Comparison of ENCODE assay signal across 13 mouse cellular contexts in genomic region chr5:146318051-146318450, GRCm38 (mm10).
DNase-seq lines count a peak whose midpoint lies in the region; ATAC-seq and TF ChIP-seq lines count a peak whose summit lies in the region.
"Had no signal": no experiment of that assay in that cellular context is flagged by ENCODE, and none has a peak within 500 bp of the region (broad histone marks: within the 10 kb centered on the region; RNA-seq: fewer than 3 reads in every experiment).

No protein-coding gene starts in this region.

- no peaks in the 10 kb centered on the region for H3K36me3 ChIP-seq in embryonic facial prominence, embryonic 11.5 days (replicated peaks; ENCODE audit: control insufficient read depth, insufficient read depth, low read depth, low read length)
- H3K36me3 ChIP-seq in embryonic facial prominence, embryonic 10.5 days (replicated peaks) = no peaks in the 10 kb centered on the region
- H3K36me3 ChIP-seq in limb, embryonic 14.5 days (ENCODE audit: control insufficient read depth, insufficient read depth, low read length) = no peaks in the 10 kb centered on the region
- no peaks in the 10 kb centered on the region for H3K36me3 ChIP-seq in midbrain, embryonic 10.5 days
- H3K36me3 ChIP-seq: midbrain, embryonic 15.5 days had no signal

- no peaks in the 10 kb centered on the region for H3K27me3 ChIP-seq in embryonic facial prominence, embryonic 11.5 days (ENCODE audit: control insufficient read depth, insufficient read depth, low read length)
- H3K27me3 ChIP-seq in embryonic facial prominence, embryonic 10.5 days (replicated peaks; ENCODE audit: low read depth, poor library complexity, severe bottlenecking) = no peaks in the 10 kb centered on the region
- H3K27me3 ChIP-seq in limb, embryonic 14.5 days (ENCODE audit: control insufficient read depth, insufficient read depth, low read length) = no peaks in the 10 kb centered on the region
- H3K27me3 ChIP-seq in midbrain, embryonic 10.5 days (ENCODE audit: low read depth, poor library complexity, severe bottlenecking) = no peaks in the 10 kb centered on the region
- H3K27me3 ChIP-seq: midbrain, embryonic 15.5 days had no signal

- TF ChIP-seq POLR2A in limb, embryonic 14.5 days (IDR thresholded peaks at IDR 0.05; ENCODE audit: borderline replicate concordance, extremely low read depth, insufficient read depth, insufficient read length) = no peak

- no peak for ATAC-seq in embryonic facial prominence, embryonic 11.5 days (replicated peaks; ENCODE audit: insufficient number of reproducible peaks, low FRiP score, low TSS enrichment, low read depth)
- ATAC-seq in limb, embryonic 14.5 days (ENCODE audit: low FRiP score, low read depth) = no peak; the same call in 1 of the 2 replicates
- ATAC-seq: midbrain, embryonic 15.5 days had no signal

- H3K9me3 ChIP-seq in embryonic facial prominence, embryonic 11.5 days (replicated peaks; ENCODE audit: control insufficient read depth, low read length) = no peaks in the 10 kb centered on the region
- no peaks in the 10 kb centered on the region for H3K9me3 ChIP-seq in embryonic facial prominence, embryonic 10.5 days
- H3K9me3 ChIP-seq in limb, embryonic 14.5 days (ENCODE audit: control insufficient read depth, low read length) = no peaks in the 10 kb centered on the region
- H3K9me3 ChIP-seq in midbrain, embryonic 10.5 days (replicated peaks) = no peaks in the 10 kb centered on the region
- H3K9me3 ChIP-seq: midbrain, embryonic 15.5 days had no signal

- no peak overlapping the region for H3K4me2 ChIP-seq in embryonic facial prominence, embryonic 11.5 days (ENCODE audit: low read depth, low read length)
- 0 out of 2 replicates have a peak overlapping the region, but pooled peaks have one; percentile 3 for H3K4me2 ChIP-seq in limb, embryonic 14.5 days (replicated peaks; ENCODE audit: low read depth, low read length, severe bottlenecking)
- H3K4me2 ChIP-seq: midbrain, embryonic 15.5 days had no signal

- 61% methylated on average over 5 of the region's 5 CpGs for WGBS in embryonic facial prominence, embryonic 11.5 days
- 71% methylated on average over 5 of the region's 5 CpGs for WGBS in embryonic facial prominence, embryonic 10.5 days
- whole genome bisulfite sequencing in limb, embryonic 14.5 days = 23% methylated on average over 5 of the region's 5 CpGs
- WGBS in midbrain, embryonic 10.5 days = 85% methylated on average over 5 of the region's 5 CpGs

- H3K4me1 ChIP-seq in embryonic facial prominence, embryonic 11.5 days (ENCODE audit: control insufficient read depth, insufficient read depth, low read length) = no peaks in the 10 kb centered on the region
- peaks cover 39% of the 10 kb centered on the region for H3K4me1 ChIP-seq in embryonic facial prominence, embryonic 10.5 days
- H3K4me1 ChIP-seq in limb, embryonic 14.5 days (ENCODE audit: control insufficient read depth, insufficient read depth, low read length) = peaks cover 51% of the 10 kb centered on the region
- H3K4me1 ChIP-seq in midbrain, embryonic 10.5 days = peaks cover 5% of the 10 kb centered on the region; the same call in 1 of the 2 replicates

- DNase-seq in embryonic facial prominence, embryonic 11.5 days (ENCODE audit: low spot score) = peak; percentile 38
- DNase-seq in embryonic facial prominence, embryonic 10.5 days (ENCODE audit: low spot score) = no peak
- DNase-seq in urinary bladder, postnatal 14 days (ENCODE audit: low spot score) = peak; percentile 43
- DNase-seq in urinary bladder, postnatal 25 days (ENCODE audit: low spot score) = no peak
- DNase-seq in limb, embryonic 14.5 days (ENCODE audit: low spot score) = peak; percentile 22
- no peak for DNase-seq in midbrain, embryonic 10.5 days (ENCODE audit: low spot score)
- no peak for DNase-seq in MN1 (ENCODE audit: low spot score)
- DNase-seq in lung, adult 18-20 months = no peak
- DNase-seq: cerebellum, adult 9-11 months; spleen, adult 18-20 months; thymus, postnatal 4 days had no signal

- H3K27ac ChIP-seq in embryonic facial prominence, embryonic 11.5 days (replicated peaks; ENCODE audit: low read depth, low read length) = no peak overlapping the region
- no peak overlapping the region for H3K27ac ChIP-seq in embryonic facial prominence, embryonic 10.5 days (replicated peaks)
- no peak overlapping the region; the same call in 1 of the 2 replicates for H3K27ac ChIP-seq in limb, embryonic 14.5 days (replicated peaks; ENCODE audit: low read depth, low read length)
- H3K27ac ChIP-seq in midbrain, embryonic 10.5 days (replicated peaks) = no peak overlapping the region
- H3K27ac ChIP-seq: layer of hippocampus, adult 2 months; midbrain, embryonic 15.5 days had no signal

- H3K9ac ChIP-seq in embryonic facial prominence, embryonic 11.5 days (replicated peaks; ENCODE audit: low read length) = no peak overlapping the region
- no peak overlapping the region for H3K9ac ChIP-seq in limb, embryonic 14.5 days (ENCODE audit: low read depth, low read length, severe bottlenecking)
- H3K9ac ChIP-seq: midbrain, embryonic 15.5 days had no signal

- no peak overlapping the region for H3K4me3 ChIP-seq in embryonic facial prominence, embryonic 11.5 days (ENCODE audit: low read depth, low read length)
- no peak overlapping the region for H3K4me3 ChIP-seq in embryonic facial prominence, embryonic 10.5 days
- H3K4me3 ChIP-seq in limb, embryonic 14.5 days (replicated peaks; ENCODE audit: low read length) = no peak overlapping the region
- H3K4me3 ChIP-seq in midbrain, embryonic 10.5 days = no peak overlapping the region
- H3K4me3 ChIP-seq: layer of hippocampus, adult 2 months; midbrain, embryonic 15.5 days had no signal

Comparison
In these comparisons a context has a peak if more than half of its experiments do, and no peak if none do; other contexts are left out.
1. DNase-seq: peak in embryonic facial prominence, embryonic 11.5 days (single experiment), urinary bladder, postnatal 14 days (single experiment) and limb, embryonic 14.5 days (single experiment); none in embryonic facial prominence, embryonic 10.5 days (single experiment), urinary bladder, postnatal 25 days (single experiment), midbrain, embryonic 10.5 days (single experiment), MN1 (single experiment) and lung, adult 18-20 months (0 of 2).